Mouse (Mus musculus) heart, embryonic 14.5 days (tissue): Measurements from ENCODE around the gene Cyp17a1. TPM values are rescaled to one million over a fixed set of nuclear protein-coding genes. Genes with fewer than 3 reads are reported as not detected.

Source experiments
- ATAC-seq: fragments of 200-750 bp; cut with Nextera tagmentation; 2 replicates; pipeline ENCODE4 v1.8.0; 2017; ENCODE audit warnings: low read depth, moderate TSS enrichment; ENCODE audit not compliant: insufficient number of reproducible peaks, insufficient read depth, low FRiP score
- H3K27ac ChIP-seq, 2 experiments: fragments of 200-500 bp in 1 of 2; fragments of 300-500 bp in 1 of 2; sonication (generic) in 1 of 2; replicated peaks in 1 of 2; 2 replicates each; pipeline ENCODE4 v1.5.1; 2012 to 2014; ENCODE audit warnings: low read depth in 2 of 2, low read length in 2 of 2, control low read depth in 1 of 2, mild to moderate bottlenecking in 1 of 2, mixed read lengths in 1 of 2; ENCODE audit not compliant: control insufficient read depth in 1 of 2, insufficient read depth in 1 of 2
- H3K27me3 ChIP-seq: fragments of 300-500 bp; sonication (generic); 2 replicates; pipeline ENCODE4 v1.6.1; 2014; ENCODE audit warnings: mild to moderate bottlenecking, low read length, control low read depth; ENCODE audit not compliant: control insufficient read depth, insufficient read depth
- H3K36me3 ChIP-seq: fragments of 300-500 bp; sonication (generic); 2 replicates; pipeline ENCODE4 v1.6.1; 2014; ENCODE audit warnings: mild to moderate bottlenecking, control low read depth, low read length, mixed read lengths; ENCODE audit not compliant: control insufficient read depth, insufficient read depth
- H3K4me1 ChIP-seq, 2 experiments: fragments of 200-500 bp in 1 of 2; fragments of 300-500 bp in 1 of 2; sonication (generic) in 1 of 2; 2 replicates each; pipeline ENCODE4 v1.6.1; 2012 to 2014; ENCODE audit warnings: low read length in 2 of 2, control low read depth in 1 of 2, mixed read lengths in 1 of 2; ENCODE audit not compliant: control insufficient read depth in 2 of 2, insufficient read depth in 2 of 2
- H3K4me2 ChIP-seq: fragments of 300-500 bp; sonication (generic); 2 replicates; pipeline ENCODE4 v1.6.1; 2014; ENCODE audit warnings: mild to moderate bottlenecking, low read length
- H3K4me3 ChIP-seq, 2 experiments: fragments of 200-500 bp in 1 of 2; fragments of 300-500 bp in 1 of 2; sonication (generic) in 1 of 2; 2 replicates each; pipeline ENCODE4 v1.5.1; 2012 to 2014; ENCODE audit warnings: low read length in 2 of 2, mild to moderate bottlenecking in 2 of 2, control low read depth in 1 of 2, low read depth in 1 of 2, moderate library complexity in 1 of 2; ENCODE audit not compliant: control insufficient read depth in 1 of 2, insufficient read depth in 1 of 2
- H3K9ac ChIP-seq: fragments of 300-500 bp; sonication (generic); 2 replicates; pipeline ENCODE4 v1.6.1; 2014; ENCODE audit warnings: mild to moderate bottlenecking, low read length
- H3K9me3 ChIP-seq: fragments of 300-500 bp; sonication (generic); 2 replicates; pipeline ENCODE4 v1.6.1; 2016; ENCODE audit warnings: low read length, control low read depth; ENCODE audit not compliant: control insufficient read depth
- WGBS: fragments of 180-500 bp; shearing (Covaris S2); extraction: QIAGEN DNeasy Blood & Tissue Kit; methylation state at CpG from one replicate; pipeline ENCODE4 v1.1.7; 2014; 5-methylcytosine and 5-hydroxymethylcytosine counted together
- polyA plus RNA-seq: library from polyadenylated mRNA; unstranded; fragments of >200 nt; fragmentation: Nextera tagmentation; extraction: Ambion mirVana; gene quantifications from 2 replicates; pipeline ENCODE4 v1.2.1, GENCODE M21; 2014

Cyp17a1 gene
- polyA plus RNA-seq, 1 experiment from 2014 or later, result 1.6 TPM

DNA sequence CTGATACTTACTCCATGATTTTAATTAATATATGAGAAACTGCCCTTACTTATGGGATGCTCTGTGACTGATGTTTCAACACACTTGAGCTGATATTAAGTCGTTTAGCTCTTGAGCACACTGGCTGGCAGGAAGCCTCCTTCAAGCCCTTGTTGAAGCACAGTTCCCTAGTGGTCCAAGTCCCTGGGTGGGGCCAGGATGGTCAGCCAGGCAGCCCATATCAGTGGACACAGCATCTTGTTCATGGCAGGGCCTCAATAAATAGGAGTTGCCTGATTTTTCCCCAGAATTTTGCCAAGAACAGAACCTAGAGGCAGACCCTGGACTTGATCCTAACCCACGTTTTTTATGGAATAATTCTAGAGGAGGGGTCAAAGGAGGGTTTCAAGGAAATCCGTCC lies 25.7 kb downstream of the Cyp17a1 start:
- ATAC-seq, result no peak
- H3K9ac ChIP-seq, result no peak overlapping the region
- H3K9me3 ChIP-seq, result no peaks in the 10 kb centered on the region
- H3K27me3 ChIP-seq, result no peaks in the 10 kb centered on the region
- no peak overlapping the region for H3K27ac ChIP-seq
- H3K36me3 ChIP-seq, result peaks cover 53% of the 10 kb centered on the region
- H3K4me3 ChIP-seq, result no peak overlapping the region
- peaks cover 40 to 57% of the 10 kb centered on the region in 2 experiments for H3K4me1 ChIP-seq
- H3K4me2 ChIP-seq, result no peak overlapping the region
- WGBS, result 55% methylated on average over 3 of the region's 3 CpGs

DNA sequence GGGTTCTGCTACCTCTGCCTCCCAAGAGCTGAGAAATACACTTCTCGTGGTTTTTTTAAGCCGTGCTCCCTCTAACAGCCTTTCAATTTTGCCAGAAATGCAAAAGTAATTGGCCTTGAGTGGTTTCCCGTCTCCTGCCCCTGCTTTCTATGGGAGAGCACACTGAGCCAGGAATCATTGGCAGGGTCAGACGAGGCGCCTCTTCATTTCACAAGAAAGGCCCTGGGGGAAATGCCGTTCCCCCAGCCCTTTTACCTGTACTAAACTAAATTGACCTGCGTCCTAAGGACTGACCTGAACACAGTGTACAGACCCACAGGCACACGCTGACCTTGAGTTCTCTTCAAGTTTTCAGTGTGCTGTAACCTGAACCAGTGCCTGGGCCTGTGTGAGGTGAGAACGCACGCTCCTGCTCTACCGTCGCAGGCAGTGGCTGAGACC lies 26.9 kb downstream of the Cyp17a1 start:
- ATAC-seq, result no peak
- Histone ChIP-seq H3K27ac (peak overlapping the region; percentile 52 to 97; a peak in 3 of 4 replicates), H3K36me3 (peaks cover 46% of the 10 kb centered on the region), H3K4me3 (no peak overlapping the region), H3K9me3 (no peaks in the 10 kb centered on the region), H3K4me1 (peaks cover 51 to 69% of the 10 kb centered on the region in 2 experiments), H3K4me2 (no peak overlapping the region), H3K9ac (peak overlapping the region; percentile 55; the same call in 1 of the 2 replicates), H3K27me3 (no peaks in the 10 kb centered on the region)
- 75% methylated on average over 12 of the region's 12 CpGs for WGBS

DNA sequence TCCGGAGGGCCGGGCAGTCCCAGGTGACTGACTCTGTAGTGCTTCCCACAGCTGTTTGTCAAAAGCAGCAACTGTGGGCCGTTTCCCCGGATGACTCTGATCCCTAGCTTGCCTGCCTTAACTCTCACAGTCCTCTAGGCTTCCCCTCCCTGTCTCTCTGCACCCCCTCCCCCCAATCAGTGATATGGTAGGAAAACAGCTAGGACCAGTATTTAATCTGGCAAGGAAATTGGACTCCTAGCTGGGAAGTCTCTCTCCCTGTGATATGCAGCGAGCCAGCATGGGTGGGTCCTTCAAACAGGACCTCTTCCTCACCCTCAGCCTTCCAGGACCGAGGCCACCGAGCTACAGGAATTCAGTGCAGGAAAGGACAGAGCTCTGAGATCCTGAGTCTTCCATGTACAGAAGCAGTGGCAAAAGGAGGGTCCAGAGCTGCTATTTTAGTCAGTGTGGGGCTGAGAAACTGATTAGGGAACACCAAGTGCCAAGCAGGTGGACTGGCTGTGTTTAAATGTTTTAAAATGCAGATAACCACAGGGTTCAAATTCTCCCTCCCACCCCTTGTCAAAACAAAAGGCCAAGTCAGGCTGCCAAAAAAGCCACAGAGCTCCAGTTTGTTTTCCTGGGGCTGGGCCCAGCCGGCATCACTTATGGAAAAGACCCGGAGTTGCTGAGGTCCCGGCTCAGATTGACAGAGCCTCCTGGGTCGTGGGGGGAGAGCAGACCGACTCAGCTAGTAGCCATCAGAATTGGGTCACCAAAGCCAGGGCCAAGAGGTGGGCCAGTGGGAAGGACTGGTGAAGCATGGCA lies 28.0 kb downstream of the Cyp17a1 start:
- H3K9ac ChIP-seq, result peak overlapping the region; percentile 55
- H3K9me3 ChIP-seq, result no peaks in the 10 kb centered on the region
- H3K4me2 ChIP-seq, result peak overlapping the region; percentile 38
- peak; percentile 65 for ATAC-seq
- no peak overlapping the region for H3K4me3 ChIP-seq
- WGBS, result 6% methylated on average over 12 of the region's 12 CpGs
- no peaks in the 10 kb centered on the region for H3K27me3 ChIP-seq
- H3K36me3 ChIP-seq, result peaks cover 54% of the 10 kb centered on the region
- peaks cover 59 to 79% of the 10 kb centered on the region in 2 experiments for H3K4me1 ChIP-seq
- peak overlapping the region; percentile 86 to 97 for H3K27ac ChIP-seq

DNA sequence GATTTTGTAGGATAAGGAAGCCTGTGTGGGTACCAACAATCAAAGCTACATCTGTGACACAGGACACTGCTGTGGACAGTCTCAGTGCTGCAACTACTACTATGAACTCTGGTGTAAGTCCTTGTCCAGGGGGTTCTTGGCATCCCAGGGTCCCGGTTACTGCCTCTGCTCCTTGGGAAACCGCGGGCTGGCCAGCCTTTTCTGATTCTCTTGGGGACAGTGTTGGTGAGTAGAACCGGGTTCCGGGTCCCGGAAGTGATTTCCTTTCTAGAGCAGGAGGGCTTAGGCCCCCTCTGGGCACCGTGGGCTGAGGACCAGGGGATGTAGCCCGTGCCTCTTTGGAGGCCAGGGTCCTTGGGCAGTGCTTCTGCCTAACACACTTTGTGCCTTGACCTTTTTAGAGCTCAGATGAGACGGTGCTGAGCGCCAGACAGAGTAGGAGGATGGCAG lies 28.6 kb downstream of the Cyp17a1 start:
- Histone ChIP-seq H3K9ac (peak overlapping the region; percentile 55), H3K4me3 (no peak overlapping the region), H3K4me1 (peaks cover 66 to 86% of the 10 kb centered on the region in 2 experiments), H3K27ac (peak overlapping the region; percentile 86 to 97), H3K36me3 (peaks cover 53% of the 10 kb centered on the region), H3K27me3 (no peaks in the 10 kb centered on the region), H3K9me3 (no peaks in the 10 kb centered on the region), H3K4me2 (peak overlapping the region; percentile 38)
- WGBS, result 42% methylated on average over 10 of the region's 10 CpGs
- ATAC-seq, result no peak

DNA sequence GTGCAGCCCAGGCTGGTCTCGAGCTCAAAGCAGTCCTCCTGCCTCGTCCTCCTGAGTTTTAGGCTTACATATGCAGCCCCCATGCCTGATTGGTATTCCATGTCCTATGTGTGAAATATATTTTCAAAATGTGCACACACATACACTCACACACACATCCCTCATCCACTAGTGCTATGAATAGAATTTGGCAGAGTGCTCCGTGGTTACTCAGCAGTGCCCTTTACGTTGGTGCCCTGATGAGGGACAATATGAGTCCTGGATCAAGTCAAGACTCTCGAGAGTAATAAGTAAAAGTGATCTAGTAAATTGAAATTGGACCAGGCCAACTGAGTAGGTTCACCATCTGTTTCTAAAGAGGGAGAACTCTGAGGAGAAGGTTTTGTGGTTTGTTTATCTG lies 29.7 kb downstream of the Cyp17a1 start:
- peak overlapping the region; percentile 42 for H3K9ac ChIP-seq
- H3K27ac ChIP-seq, result peak overlapping the region; percentile 90 to 97
- peaks cover 69 to 96% of the 10 kb centered on the region in 2 experiments for H3K4me1 ChIP-seq

DNA sequence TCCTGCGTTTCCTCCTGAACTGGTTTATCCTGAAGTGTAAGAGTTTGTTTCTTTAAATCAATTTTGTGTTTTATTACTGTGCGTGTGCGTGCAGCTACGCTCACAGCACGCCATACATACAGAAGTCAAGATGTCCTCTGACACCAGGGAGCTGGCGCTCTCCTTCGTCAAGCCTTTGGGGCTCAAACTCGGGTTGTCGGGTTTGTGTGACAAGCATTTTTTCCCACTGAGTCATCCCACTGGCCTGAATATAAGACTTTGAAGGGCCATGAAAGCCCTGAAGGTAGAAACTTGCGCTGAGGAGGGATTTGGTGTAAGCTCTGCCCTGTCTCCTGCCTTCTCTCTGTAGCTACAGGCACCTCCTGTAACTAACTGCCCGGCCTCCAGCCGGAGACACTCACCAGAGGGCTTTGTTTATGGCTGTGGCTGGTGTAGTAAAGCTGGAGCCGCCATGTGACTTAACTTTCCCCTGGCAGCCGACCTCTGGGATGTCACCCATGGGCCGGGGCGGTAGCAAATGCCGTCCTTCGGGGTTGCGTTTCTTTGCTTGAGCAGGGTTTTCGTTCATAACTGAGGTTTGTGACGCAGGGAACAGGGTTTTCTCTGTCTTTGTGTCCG lies 30.7 kb downstream of the Cyp17a1 start:
- peak overlapping the region; percentile 42 for H3K9ac ChIP-seq
- 45% methylated on average over 22 of the region's 22 CpGs for WGBS
- no peaks in the 10 kb centered on the region for H3K27me3 ChIP-seq
- peak overlapping the region; percentile 26 for H3K4me2 ChIP-seq
- H3K4me3 ChIP-seq, result no peak overlapping the region
- peaks cover 69 to 93% of the 10 kb centered on the region in 2 experiments for H3K4me1 ChIP-seq
- H3K9me3 ChIP-seq, result no peaks in the 10 kb centered on the region
- H3K36me3 ChIP-seq, result peaks cover 51% of the 10 kb centered on the region
- ATAC-seq, result no peak
- H3K27ac ChIP-seq, result peak overlapping the region; percentile 90 to 97

More for the DNA sequence above, 29.7 kb downstream of the Cyp17a1 start:
- H3K9me3 ChIP-seq, result no peaks in the 10 kb centered on the region
- no peaks in the 10 kb centered on the region for H3K27me3 ChIP-seq
- peaks cover 53% of the 10 kb centered on the region for H3K36me3 ChIP-seq
- ATAC-seq, result no peak
- H3K4me2 ChIP-seq, result peak overlapping the region; percentile 38
- WGBS, result 33% methylated on average over 5 of the region's 5 CpGs
- H3K4me3 ChIP-seq, result no peak overlapping the region

DNA sequence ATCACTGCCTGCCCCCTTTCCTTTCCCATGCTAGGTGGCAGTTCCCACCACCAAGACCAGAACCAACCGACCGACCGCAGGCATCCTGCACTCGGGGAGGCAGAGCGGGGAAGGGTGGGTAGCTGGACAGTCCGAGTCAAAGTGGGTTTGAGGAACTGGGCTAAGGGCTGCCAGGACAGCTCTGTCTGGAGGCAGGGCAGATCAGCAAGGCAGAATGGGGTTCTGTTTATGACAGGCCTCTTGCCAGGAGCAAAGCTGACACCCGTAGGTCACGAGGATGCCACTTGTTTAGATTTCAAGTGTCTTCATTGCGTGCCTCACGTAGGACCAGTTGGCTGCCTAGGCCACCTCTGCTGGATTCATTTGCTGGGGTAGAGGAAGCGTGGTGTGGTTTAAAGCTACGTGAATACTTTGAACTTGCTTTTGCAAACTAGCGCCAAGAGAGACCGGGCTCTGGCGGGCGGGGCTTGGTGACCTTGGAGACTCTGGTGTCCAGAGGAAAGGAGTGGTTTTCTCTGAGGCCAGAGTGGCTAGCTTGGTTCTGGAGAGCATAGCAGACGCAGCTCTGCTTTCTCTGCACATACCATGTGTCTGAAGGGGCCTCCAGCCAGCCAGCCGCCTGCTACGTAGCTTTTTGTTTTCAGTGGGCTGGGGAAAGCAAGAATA lies 31.4 kb downstream of the Cyp17a1 start:
- H3K36me3 ChIP-seq, result peaks cover 48% of the 10 kb centered on the region

More for the DNA sequence above, 31.4 kb downstream of the Cyp17a1 start:
- Histone ChIP-seq H3K4me3 (no peak overlapping the region), H3K9me3 (no peaks in the 10 kb centered on the region), H3K4me1 (peaks cover 69 to 90% of the 10 kb centered on the region in 2 experiments), H3K27ac (peak overlapping the region; percentile 90 to 97), H3K27me3 (no peaks in the 10 kb centered on the region), H3K9ac (peak overlapping the region; percentile 42), H3K4me2 (peak overlapping the region; percentile 26)
- 31% methylated on average over 19 of the region's 19 CpGs for WGBS
- ATAC-seq, result peak; percentile 29; the same call in 1 of the 2 replicates
